8 mouse cellular contexts compared by ENCODE assay signal in genomic region chr10:70598516-70599125, GRCm38 (mm10). TPM values are rescaled to one million over a fixed set of nuclear protein-coding genes. Genes with fewer than 3 reads are reported as not detected.
A peak's percentile ranks its signal among the peaks of the same experiment; 100 is the strongest.
DNase-seq lines count a peak whose midpoint lies in the region; ATAC-seq and TF ChIP-seq lines count a peak whose summit lies in the region.
"Had no signal": no experiment of that assay in that cellular context is flagged by ENCODE, and none has a peak within 500 bp of the region (broad histone marks: within the 10 kb centered on the region; RNA-seq: fewer than 3 reads in every experiment).

No protein-coding gene starts in this region.

- under 1% methylated on average over 48 of the region's 48 CpGs for WGBS in embryonic facial prominence, embryonic 12.5 days
- WGBS in hindbrain, embryonic 10.5 days: under 1% methylated on average over 48 of the region's 48 CpGs
- 3% methylated on average over 48 of the region's 48 CpGs for WGBS in small intestine, adult 2 months

- no peak for TF ChIP-seq CTCF in small intestine, adult 2 months (IDR thresholded peaks at IDR 0.05; ENCODE audit: extremely low read depth, insufficient read length, insufficient replicate concordance, low read depth, low read length)

- ATAC-seq in embryonic facial prominence, embryonic 12.5 days (ENCODE audit: insufficient number of reproducible peaks, insufficient read depth, low FRiP score, low TSS enrichment): peak; percentile 83
- peak; percentile 37; the same call in 1 of the 2 replicates for ATAC-seq in megakaryocyte-erythroid progenitor cell, adult 5-6 weeks (replicated peaks; ENCODE audit: low FRiP score, low TSS enrichment, poor library complexity, severe bottlenecking)

- H3K4me2 ChIP-seq in embryonic facial prominence, embryonic 12.5 days (replicated peaks): peak overlapping the region; percentile 97

- H3K9me3 ChIP-seq in embryonic facial prominence, embryonic 12.5 days: no peaks in the 10 kb centered on the region
- H3K9me3 ChIP-seq in hindbrain, embryonic 10.5 days: no peaks in the 10 kb centered on the region

- H3K4me1 ChIP-seq in embryonic facial prominence, embryonic 12.5 days: peaks cover 9% of the 10 kb centered on the region; the same call in 1 of the 2 replicates
- peaks cover 35% of the 10 kb centered on the region; the same call in 1 of the 2 replicates for H3K4me1 ChIP-seq in hindbrain, embryonic 10.5 days (replicated peaks)
- peaks cover 10% of the 10 kb centered on the region for H3K4me1 ChIP-seq in small intestine, adult 2 months (ENCODE audit: control insufficient read depth, insufficient read depth, insufficient read length, low read length)

- H3K27me3 ChIP-seq in embryonic facial prominence, embryonic 12.5 days: peaks cover 28% of the 10 kb centered on the region
- peaks cover 27% of the 10 kb centered on the region; the same call in 1 of the 2 replicates for H3K27me3 ChIP-seq in hindbrain, embryonic 10.5 days (ENCODE audit: insufficient read depth, poor library complexity, severe bottlenecking)
- peaks cover 14% of the 10 kb centered on the region for H3K27me3 ChIP-seq in small intestine, adult 2 months (ENCODE audit: control insufficient read depth, insufficient read depth, low read length)

- DNase-seq in thymus, postnatal 0 days (ENCODE audit: low spot score): peak; percentile 12
- no peak for DNase-seq in thymus, postnatal 25 days
- peak; percentile 65 for DNase-seq in hindbrain, embryonic 10.5 days (ENCODE audit: low spot score)
- DNase-seq in layer of hippocampus, postnatal 36 days: peak; percentile 34 to 60

- no peak for TF ChIP-seq POLR2A in small intestine, adult 2 months (IDR thresholded peaks at IDR 0.05; ENCODE audit: low read depth, low read length)

- H3K9ac ChIP-seq in embryonic facial prominence, embryonic 12.5 days: peak overlapping the region; percentile 31; the same call in 1 of the 2 replicates

- peak overlapping the region; percentile 50; the same call in 1 of the 2 replicates for H3K27ac ChIP-seq in embryonic facial prominence, embryonic 12.5 days
- H3K27ac ChIP-seq in hindbrain, embryonic 10.5 days: peak overlapping the region; percentile 94
- no peak overlapping the region for H3K27ac ChIP-seq in small intestine, adult 2 months (ENCODE audit: insufficient read depth, low read depth, low read length)

- no peaks in the 10 kb centered on the region for H3K36me3 ChIP-seq in embryonic facial prominence, embryonic 12.5 days
- H3K36me3 ChIP-seq in hindbrain, embryonic 10.5 days: no peaks in the 10 kb centered on the region
- no peaks in the 10 kb centered on the region for H3K36me3 ChIP-seq in small intestine, adult 2 months (ENCODE audit: control insufficient read depth, insufficient read depth, low read length)

- peak overlapping the region; percentile 73 for H3K4me3 ChIP-seq in embryonic facial prominence, embryonic 12.5 days
- H3K4me3 ChIP-seq in hindbrain, embryonic 10.5 days: peak overlapping the region; percentile 71
- peak overlapping the region; percentile 61 for H3K4me3 ChIP-seq in small intestine, adult 2 months (ENCODE audit: low read depth, low read length)

RNA-seq across cellular contexts. Expression of gene Phyhipl, which starts 57.1 kb away (rescaled TPM):
- 2.3 and 2.6 TPM in 2 replicates for polyA plus RNA-seq in thymus, postnatal 0 days (2015; fragmentation: Nextera tagmentation; extraction: Ambion mirVana)
- 6.1 and 7.2 TPM in 2 replicates for polyA plus RNA-seq in embryonic facial prominence, embryonic 12.5 days (2016; fragmentation: Nextera tagmentation; extraction: Ambion mirVana)
- 44.1 and 111 TPM in 2 replicates for polyA plus RNA-seq in hindbrain, embryonic 10.5 days (2016; fragmentation: Nextera tagmentation; extraction: Ambion mirVana)
- total RNA-seq in layer of hippocampus, postnatal 36 days (2021): 100 to 1,000 TPM; 198 to 211 TPM
- not detected in 2 replicates for total RNA-seq in megakaryocyte-erythroid progenitor cell, adult 5-6 weeks (2014; fragmentation: Nextera tagmentation)
- not detected in 2 replicates for total RNA-seq in megakaryocyte-erythroid progenitor cell, adult 5-6 weeks (2017)
- 0.05 TPM in 1 of 2 replicates, not detected in the other for polyA plus RNA-seq in small intestine, adult 2 months (2012; rRNA removed)
- polyA plus RNA-seq: spleen, adult 2 months had no signal
